Mouse (Mus musculus): ENCODE results near the gene Tada3.

DNA sequence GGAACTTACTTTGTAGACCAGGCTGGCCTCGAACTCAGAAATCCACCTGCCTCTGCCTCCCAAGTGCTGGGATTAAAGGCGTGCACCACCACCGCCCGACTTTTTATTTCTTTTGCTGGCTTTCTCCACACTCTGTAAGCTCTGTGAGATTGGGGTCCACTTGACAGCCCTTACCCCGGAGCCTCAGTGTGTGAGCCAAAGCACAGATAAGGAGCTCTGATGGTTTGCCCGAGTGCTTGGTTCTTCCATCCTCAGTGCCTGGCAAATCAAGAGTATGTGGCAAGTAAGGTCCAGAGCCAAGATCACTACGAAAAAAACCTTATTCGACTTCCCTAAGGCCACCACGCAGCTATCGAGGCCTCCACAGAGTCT, 14.3 kb upstream of the Tada3 start:
- no peak for TF ChIP-seq GATA2 (IDR thresholded peaks at IDR 0.05; ENCODE audit: borderline replicate concordance, low read depth, low read length)
- TF ChIP-seq CTCF (IDR thresholded peaks at IDR 0.05; ENCODE audit: low read depth, low read length): no peak
- TF ChIP-seq GATA1 (IDR thresholded peaks at IDR 0.05; ENCODE audit: borderline replicate concordance, low read length): no peak
- no peak for TF ChIP-seq POLR2AphosphoS5 (IDR thresholded peaks at IDR 0.05; ENCODE audit: insufficient replicate concordance, low read depth, low read length)
